Mouse (Mus musculus) heart, adult 11 months (tissue): ENCODE data around the gene Sult2a4.
"Not testable (repeated sequence)": the region's sequence is repeated elsewhere in the genome, so short reads cannot be mapped to it uniquely, and the experiment has no call there.

Experiments
- DNase-seq: peaks from one replicate; pipeline ENCODE4 v3.0.0; 2022

Sult2a4 gene

DNA sequence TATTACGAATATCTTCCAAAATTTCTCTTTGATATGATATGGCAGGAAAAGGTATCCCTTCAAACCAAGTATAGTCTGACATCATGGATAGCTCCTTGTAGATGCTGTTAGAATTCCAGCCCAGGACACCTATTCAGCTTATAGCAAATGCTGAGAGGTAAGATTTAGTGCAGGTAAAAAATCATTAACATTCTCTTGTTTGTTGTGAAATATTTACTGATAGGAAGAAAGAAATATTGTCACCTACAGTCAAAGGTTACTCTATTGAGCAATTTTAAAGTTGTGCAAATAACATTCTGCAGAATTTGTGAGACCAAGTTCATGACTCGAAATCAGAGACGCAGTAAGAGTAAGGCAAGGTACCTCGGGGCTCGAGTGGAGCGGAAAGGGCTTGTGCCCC lies at the start of gene Sult2a4:
TSS of gene Sult2a4 (minus strand) at position 101 of the 400 bp plus-strand sequence.
- not testable (repeated sequence) for DNase-seq

DNA sequence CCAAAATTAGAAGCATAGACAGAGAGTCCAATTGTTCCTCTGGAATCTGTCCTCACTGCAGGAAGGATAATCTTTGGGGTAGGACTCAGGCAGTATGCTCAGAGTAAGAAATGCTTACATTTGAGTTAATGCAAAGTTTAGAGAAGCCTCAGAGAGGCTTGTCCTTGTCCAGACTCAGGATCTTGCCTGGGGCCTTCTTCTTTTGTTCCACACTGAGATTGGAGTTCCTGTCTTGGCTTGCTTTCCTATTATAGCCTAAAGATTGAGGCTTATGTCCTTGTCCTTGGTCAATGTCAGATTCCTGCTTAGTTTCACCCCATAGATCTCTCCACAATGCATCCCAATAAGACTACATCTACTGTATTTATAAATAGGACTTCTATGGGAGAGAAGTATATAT lies 41.4 kb upstream of the Sult2a4 start:
- not testable (repeated sequence) for DNase-seq

GRCm38 (mm10) chr7:14013083-14013482 lies 23.7 kb upstream of the Sult2a4 start:
- DNase-seq = no peak

DNA sequence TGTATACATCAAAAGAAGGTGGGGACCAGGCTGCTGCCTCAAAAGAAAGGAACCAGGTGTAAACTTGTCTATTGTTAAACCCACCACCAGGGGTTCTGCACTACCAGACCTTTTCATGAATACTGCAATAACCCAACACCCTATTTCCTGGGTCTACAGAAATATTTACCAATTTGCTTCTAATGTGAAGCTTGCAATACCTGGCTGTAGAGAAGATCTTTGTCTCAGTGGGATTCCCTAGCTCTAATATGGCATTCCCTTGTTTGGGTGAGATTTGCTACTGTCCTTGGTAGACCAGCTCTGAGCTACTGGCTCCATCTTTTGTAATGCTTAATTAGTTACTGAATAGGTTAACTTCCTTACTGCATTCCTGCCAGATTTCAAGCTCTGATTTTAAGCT lies 21.3 kb upstream of the Sult2a4 start:
- DNase-seq = not testable (repeated sequence)
